Mouse (Mus musculus): Measurements from ENCODE around the gene Dmgdh. TPM values are rescaled to one million over a fixed set of nuclear protein-coding genes. Genes with fewer than 3 reads are reported as not detected.

Dmgdh gene
- polyA plus RNA-seq, 1 experiment from 2014 or later: not detected

Small RNA genes within 50 kb of the gene (microRNA-seq; reads per million reads assigned to microRNA genes)
- not detected for gene Mir5624

Other genes with a start within 250 kb of the Dmgdh start
- 3.4 and 3.6 TPM in 2 replicates for gene Jmy, start 174.6 kb upstream of the Dmgdh start, polyA plus RNA-seq (2015; fragmentation: Nextera tagmentation; extraction: Ambion mirVana)
- 0.11 and 2.4 TPM in 2 replicates for gene Bhmt, start 36.5 kb upstream of the Dmgdh start, polyA plus RNA-seq (2015; fragmentation: Nextera tagmentation; extraction: Ambion mirVana)
- 0.10 and 0.52 TPM in 2 replicates for gene Bhmt2, start 131 bp upstream of the Dmgdh start, polyA plus RNA-seq (2015; fragmentation: Nextera tagmentation; extraction: Ambion mirVana)
- gene Arsb, start 97.2 kb downstream of the Dmgdh start, polyA plus RNA-seq (2015; fragmentation: Nextera tagmentation; extraction: Ambion mirVana): 15.2 and 17.2 TPM in 2 replicates